Comparison of ENCODE assay signal across 9 mouse cellular contexts in genomic region chr1:72854337-72855237, GRCm38 (mm10). TPM values are rescaled to one million over a fixed set of nuclear protein-coding genes. Genes with fewer than 3 reads are reported as not detected.
DNase-seq lines count a peak whose midpoint lies in the region; ATAC-seq and TF ChIP-seq lines count a peak whose summit lies in the region.
"Had no signal": no experiment of that assay in that cellular context is flagged by ENCODE, and none has a peak within 500 bp of the region (broad histone marks: within the 10 kb centered on the region; RNA-seq: fewer than 3 reads in every experiment).

No protein-coding gene starts in this region.

- H3K36me3 ChIP-seq in MEL (ENCODE audit: control insufficient read depth in 1 of 2, insufficient read depth in 2 of 2, low read length in 2 of 2), result no peaks in the 10 kb centered on the region
- no peaks in the 10 kb centered on the region for H3K36me3 ChIP-seq in liver, embryonic 14.5 days (replicated peaks; ENCODE audit: control insufficient read depth, insufficient read depth, low read depth)
- no peaks in the 10 kb centered on the region for H3K36me3 ChIP-seq in neural tube, embryonic 15.5 days

- no peaks in the 10 kb centered on the region for H3K9me3 ChIP-seq in MEL (replicated peaks; ENCODE audit: insufficient read depth, low read length)
- no peaks in the 10 kb centered on the region for H3K9me3 ChIP-seq in liver, embryonic 14.5 days (ENCODE audit: control insufficient read depth, low read length)
- H3K9me3 ChIP-seq in neural tube, embryonic 15.5 days (replicated peaks), result no peaks in the 10 kb centered on the region
- H3K9me3 ChIP-seq: lung, embryonic 15.5 days had no signal

- H3K9ac ChIP-seq in MEL (ENCODE audit: control insufficient read depth, low read depth, low read length, poor library complexity, severe bottlenecking), result no peak overlapping the region
- H3K9ac ChIP-seq in liver, embryonic 14.5 days (replicated peaks), result no peak overlapping the region
- H3K9ac ChIP-seq in neural tube, embryonic 15.5 days (replicated peaks), result peak overlapping the region; percentile 34; the same call in 1 of the 2 replicates
- H3K9ac ChIP-seq: lung, embryonic 15.5 days had no signal

- no peaks in the 10 kb centered on the region for H3K79me2 ChIP-seq in MEL (ENCODE audit: control insufficient read depth, insufficient read depth, low read length, poor library complexity)

- no peak for TF ChIP-seq EP300 in MEL (IDR thresholded peaks at IDR 0.05; ENCODE audit: low read depth in 1 of 2, low read length in 2 of 2)
- no peak for TF ChIP-seq EP300 in liver, embryonic 14.5 days (IDR thresholded peaks at IDR 0.05; ENCODE audit: low read depth)

- TF ChIP-seq RAD21 in MEL (IDR thresholded peaks at IDR 0.05; ENCODE audit: low read depth, low read length), result peak; percentile 99

- no peak for ATAC-seq in liver, embryonic 14.5 days (ENCODE audit: insufficient read depth)
- 0 out of 2 replicates have a peak, but pooled peaks have one; percentile 16 for ATAC-seq in neural tube, embryonic 15.5 days (ENCODE audit: low FRiP score)

- H3K4me3 ChIP-seq in MEL (ENCODE audit: control insufficient read depth in 1 of 2, insufficient read depth in 1 of 2, low read depth in 2 of 2, low read length in 2 of 2), result no peak overlapping the region
- no peak overlapping the region for H3K4me3 ChIP-seq in liver, embryonic 14.5 days (ENCODE audit: insufficient read depth in 1 of 2, low read depth in 2 of 2, low read length in 2 of 2)
- H3K4me3 ChIP-seq in neural tube, embryonic 15.5 days (replicated peaks), result no peak overlapping the region
- H3K4me3 ChIP-seq: lung, embryonic 15.5 days had no signal

- H3K27ac ChIP-seq in MEL (ENCODE audit: control insufficient read depth, low read depth, low read length), result no peak overlapping the region
- H3K27ac ChIP-seq in liver, embryonic 14.5 days, result no peak overlapping the region
- H3K27ac ChIP-seq in neural tube, embryonic 15.5 days (replicated peaks), result 0 out of 2 replicates have a peak overlapping the region, but pooled peaks have one; percentile 28
- H3K27ac ChIP-seq: lung, embryonic 15.5 days had no signal

- TF ChIP-seq POLR2A in MEL (IDR thresholded peaks at IDR 0.05; ENCODE audit: control insufficient read depth in 1 of 2, insufficient read depth in 1 of 2, low read depth in 1 of 2, low read length in 2 of 2, poor library complexity in 1 of 2), result no peak

- TF ChIP-seq CTCF in MEL (IDR thresholded peaks at IDR 0.05 in 2 of 3, conservative IDR thresholded peaks at IDR 0.05 in 1 of 3; ENCODE audit: control insufficient read depth in 1 of 3, insufficient read depth in 1 of 3, low read depth in 2 of 3, low read length in 3 of 3, poor library complexity in 1 of 3, severe bottlenecking in 1 of 3), result peak; percentile 89 to 96 (median 90)
- TF ChIP-seq CTCF in liver, embryonic 14.5 days (IDR thresholded peaks at IDR 0.05; ENCODE audit: low read depth), result peak; percentile 90

- H3K4me1 ChIP-seq in MEL (ENCODE audit: control insufficient read depth in 1 of 2, insufficient read depth in 2 of 2, low read length in 2 of 2), result no peaks in the 10 kb centered on the region
- no peaks in the 10 kb centered on the region for H3K4me1 ChIP-seq in liver, embryonic 14.5 days (replicated peaks; ENCODE audit: control insufficient read depth in 2 of 2, insufficient read depth in 2 of 2, low read length in 1 of 2)
- peaks cover 17% of the 10 kb centered on the region for H3K4me1 ChIP-seq in neural tube, embryonic 15.5 days

- peak; percentile 46 to 52 for DNase-seq in left cerebral cortex, adult 18-20 months (ENCODE audit: low spot score in 2 of 2)
- no peak for DNase-seq in left cerebral cortex, adult 11 months (ENCODE audit: low spot score)
- DNase-seq in MEL (ENCODE audit: low read depth, low spot score), result peak; percentile 65
- DNase-seq in cerebellum, postnatal 14 days, result peak; percentile 72 to 83
- peak; percentile 53 for DNase-seq in heart, postnatal 4 days
- DNase-seq in liver, embryonic 14.5 days (ENCODE audit: low read depth in 3 of 3, low spot score in 3 of 3), result peak in 1 of 3 experiments; percentile 25
- DNase-seq in natural killer cell, adult 2 months (ENCODE audit: low spot score in 2 of 2), result no peak

- H3K27me3 ChIP-seq in MEL (ENCODE audit: control insufficient read depth in 1 of 2, insufficient read depth in 2 of 2, low read length in 2 of 2), result no peaks in the 10 kb centered on the region
- no peaks in the 10 kb centered on the region for H3K27me3 ChIP-seq in liver, embryonic 14.5 days (ENCODE audit: control insufficient read depth, insufficient read depth, low read length)
- no peaks in the 10 kb centered on the region for H3K27me3 ChIP-seq in neural tube, embryonic 15.5 days (replicated peaks)
- H3K27me3 ChIP-seq: lung, embryonic 15.5 days had no signal

- 49% methylated on average over 10 of the region's 10 CpGs for WGBS in liver, embryonic 14.5 days (ENCODE audit: insufficient replicate concordance)
- WGBS in neural tube, embryonic 15.5 days, result 38% methylated on average over 10 of the region's 10 CpGs

- no peak overlapping the region for H3K4me2 ChIP-seq in liver, embryonic 14.5 days (ENCODE audit: low read depth)
- no peak overlapping the region for H3K4me2 ChIP-seq in neural tube, embryonic 15.5 days
- H3K4me2 ChIP-seq: lung, embryonic 15.5 days had no signal

TF ChIP-seq in MEL, 35 proteins besides CTCF, POLR2A, EP300 and RAD21:
- no peak for TF ChIP-seq KAT2A (conservative IDR thresholded peaks at IDR 0.05; ENCODE audit: low read depth, low read length)
- TF ChIP-seq POLR2AphosphoS5 (IDR thresholded peaks at IDR 0.05; ENCODE audit: borderline replicate concordance, low read depth, low read length), result no peak
- no peak for TF ChIP-seq MAZ (IDR thresholded peaks at IDR 0.05; ENCODE audit: low read depth, low read length)
- TF ChIP-seq POLR2AphosphoS2 (IDR thresholded peaks at IDR 0.05; ENCODE audit: low read length), result no peak
- TF ChIP-seq ZNF384 (IDR thresholded peaks at IDR 0.05; ENCODE audit: low read depth, low read length), result no peak
- no peak for TF ChIP-seq MYC (IDR thresholded peaks at IDR 0.05; ENCODE audit: low read depth, low read length)
- no peak for TF ChIP-seq USF2 (IDR thresholded peaks at IDR 0.05; ENCODE audit: borderline replicate concordance in 1 of 2, insufficient read depth in 1 of 2, low read depth in 1 of 2, low read length in 2 of 2)
- TF ChIP-seq ELF1 (IDR thresholded peaks at IDR 0.05; ENCODE audit: low read depth, low read length), result no peak
- peak; percentile 90 for TF ChIP-seq SMC3 (IDR thresholded peaks at IDR 0.05; ENCODE audit: low read depth, low read length)
- no peak for TF ChIP-seq CHD2 (IDR thresholded peaks at IDR 0.05; ENCODE audit: low read length)
- TF ChIP-seq TAL1 (IDR thresholded peaks at IDR 0.05; ENCODE audit: low read length), result no peak
- TF ChIP-seq ETS1 (IDR thresholded peaks at IDR 0.05; ENCODE audit: low read depth, low read length), result no peak
- peak; percentile 80 for TF ChIP-seq ZC3H11A (IDR thresholded peaks at IDR 0.05; ENCODE audit: low read depth, low read length)
- no peak for TF ChIP-seq GATA1 (IDR thresholded peaks at IDR 0.05; ENCODE audit: low read depth, low read length)
- no peak for TF ChIP-seq ZKSCAN1 (IDR thresholded peaks at IDR 0.05; ENCODE audit: low read depth, low read length)
- no peak for TF ChIP-seq MYB (IDR thresholded peaks at IDR 0.05; ENCODE audit: low read depth, low read length)
- TF ChIP-seq JUND (IDR thresholded peaks at IDR 0.05; ENCODE audit: low read depth, low read length), result no peak

RNA-seq across cellular contexts. Expression of gene Igfbp5, which starts 20.1 kb away (rescaled TPM):
- total RNA-seq in left cerebral cortex, adult 18-20 months (2021), result 10 to 100 TPM; 42.5 to 62.4 TPM
- total RNA-seq in MEL (2012; rRNA removed), result 0.03 TPM in 1 of 2 replicates, not detected in the other
- under 1 TPM in 1 of 2 experiments, not detected in 1; 0.03 TPM for polyA plus RNA-seq in MEL (2012; ENCODE audit: insufficient read depth in 1 of 2, insufficient read length in 2 of 2, low read depth in 1 of 2, low replicate concordance in 2 of 2, missing spikeins in 1 of 2)
- 100 to 1,000 TPM; 190 to 236 TPM for total RNA-seq in heart, postnatal 4 days (2021)
- 1.2 and 1.3 TPM in 2 replicates for polyA plus RNA-seq in liver, embryonic 14.5 days (2012; rRNA removed)
- 0.36 and 0.45 TPM in 2 replicates for polyA plus RNA-seq in liver, embryonic 14.5 days (2014; fragmentation: Nextera tagmentation; extraction: Ambion mirVana)
- 90.8 and 102 TPM in 2 replicates for polyA plus RNA-seq in neural tube, embryonic 15.5 days (2015; fragmentation: Nextera tagmentation; extraction: Ambion mirVana)

RNA-seq across cellular contexts. Expression of gene Igfbp2, which starts 30.3 kb away (rescaled TPM):
- 10 to 100 TPM; 63.4 to 79.3 TPM for total RNA-seq in left cerebral cortex, adult 18-20 months (2021)
- not detected in 2 replicates for total RNA-seq in MEL (2012; rRNA removed)
- polyA plus RNA-seq in MEL (2012; ENCODE audit: insufficient read depth in 1 of 2, insufficient read length in 2 of 2, low read depth in 1 of 2, low replicate concordance in 2 of 2, missing spikeins in 1 of 2), result not detected
- 1 to 10 TPM; 5.3 to 8.4 TPM for total RNA-seq in heart, postnatal 4 days (2021)
- 2.4 and 3.4 TPM in 2 replicates for polyA plus RNA-seq in liver, embryonic 14.5 days (2012; rRNA removed)
- polyA plus RNA-seq in liver, embryonic 14.5 days (2014; fragmentation: Nextera tagmentation; extraction: Ambion mirVana), result 1.6 and 2.3 TPM in 2 replicates
- 278 and 341 TPM in 2 replicates for polyA plus RNA-seq in neural tube, embryonic 15.5 days (2015; fragmentation: Nextera tagmentation; extraction: Ambion mirVana)

Comparison
In these comparisons a context has a peak if more than half of its experiments do, and no peak if none do; other contexts are left out.
1. DNase-seq: peak in left cerebral cortex, adult 18-20 months (2 of 2), MEL (single experiment), cerebellum, postnatal 14 days (2 of 2) and heart, postnatal 4 days (single experiment); none in left cerebral cortex, adult 11 months (single experiment) and natural killer cell, adult 2 months (0 of 2).
2. RNA of gene Igfbp5, which starts 20.1 kb away (total RNA-seq): 190 to 236 TPM in heart, postnatal 4 days and 42.5 to 62.4 TPM in left cerebral cortex, adult 18-20 months; 0.03 TPM in MEL; every median in the first group is over 10 times any median in the second.
3. RNA of gene Igfbp2, which starts 30.3 kb away (total RNA-seq): 63.4 to 79.3 TPM in left cerebral cortex, adult 18-20 months; 5.3 to 8.4 TPM in heart, postnatal 4 days and not detected in MEL; every median in the first group is over 4 times any median in the second.